In genomic region chr11:81328088-81328487, GRCm38 (mm10) we compare ENCODE assay signal across 25 mouse cellular contexts.
DNase-seq lines count a peak whose midpoint lies in the region; TF ChIP-seq lines count a peak whose summit lies in the region.
"Had no signal": no experiment of that assay in that cellular context is flagged by ENCODE, and none has a peak within 500 bp of the region (broad histone marks: within the 10 kb centered on the region; RNA-seq: fewer than 3 reads in every experiment).

No protein-coding gene starts in this region.

- no peaks in the 10 kb centered on the region for H3K79me2 ChIP-seq in C2C12 (ENCODE audit: control insufficient read depth, insufficient read depth)
- no peaks in the 10 kb centered on the region for H3K79me2 ChIP-seq in myocyte (ENCODE audit: control insufficient read depth, insufficient read depth)

- no peaks in the 10 kb centered on the region for H3K79me3 ChIP-seq in C2C12 (ENCODE audit: low read depth)

- H3K9me3 ChIP-seq in embryonic facial prominence, embryonic 10.5 days: no peaks in the 10 kb centered on the region
- H3K9me3 ChIP-seq: forebrain, embryonic 10.5 days; forebrain, embryonic 13.5 days; heart, embryonic 10.5 days; heart, embryonic 13.5 days had no signal

- DNase-seq in heart, adult 11 months: peak; percentile 78
- no peak for DNase-seq in heart, adult 8-10 months (ENCODE audit: low spot score)
- peak; percentile 19 for DNase-seq in lung, postnatal 10 days
- no peak for DNase-seq in lung, postnatal 14 days
- DNase-seq in embryonic facial prominence, embryonic 10.5 days (ENCODE audit: low spot score): no peak
- DNase-seq: adrenal gland, adult 2 months; adrenal gland, postnatal 14 days; B cell, adult 2 months; cerebellum, adult 11-12 months; cerebellum, adult 8-10 months; cerebellum, postnatal 10 days; cerebellum, postnatal 36 days; embryo, embryonic 11 days; gastrocnemius, postnatal 36 days; heart, adult 18-20 months; heart, postnatal 14 days; heart, postnatal 4 days had no signal

- no peaks in the 10 kb centered on the region for H3K4me1 ChIP-seq in embryonic facial prominence, embryonic 10.5 days
- H3K4me1 ChIP-seq: forebrain, embryonic 13.5 days; heart, embryonic 10.5 days; heart, embryonic 13.5 days had no signal

- no peak overlapping the region for H3K27ac ChIP-seq in embryonic facial prominence, embryonic 10.5 days (replicated peaks)
- H3K27ac ChIP-seq: forebrain, embryonic 10.5 days; forebrain, embryonic 13.5 days; heart, embryonic 10.5 days; heart, embryonic 13.5 days; hindbrain, embryonic 14.5 days; hindbrain, postnatal 0 days had no signal

- WGBS in embryonic facial prominence, embryonic 10.5 days: 90% methylated on average over 5 of the region's 5 CpGs

- H3K4me2 ChIP-seq in myocyte (ENCODE audit: low read depth): no peak overlapping the region
- H3K4me2 ChIP-seq: forebrain, embryonic 13.5 days; heart, embryonic 13.5 days; hindbrain, embryonic 14.5 days had no signal

- no peak overlapping the region for H3ac ChIP-seq in C2C12 (ENCODE audit: control insufficient read depth, insufficient read length, low read depth)
- no peak overlapping the region for H3ac ChIP-seq in myocyte (ENCODE audit: control insufficient read depth, insufficient read length)

- no peak for TF ChIP-seq POLR2A in myocyte (IDR thresholded peaks at IDR 0.05; ENCODE audit: insufficient read length, low read depth)

- H3K4me3 ChIP-seq in C2C12 (ENCODE audit: insufficient read depth, poor library complexity, severe bottlenecking) (no peak overlapping the region), myocyte (no peak overlapping the region)
- no peak overlapping the region for H3K4me3 ChIP-seq in embryonic facial prominence, embryonic 10.5 days
- H3K4me3 ChIP-seq: forebrain, embryonic 10.5 days; forebrain, embryonic 13.5 days; heart, embryonic 10.5 days; heart, embryonic 13.5 days had no signal

- no peaks in the 10 kb centered on the region for H3K27me3 ChIP-seq in C2C12 (ENCODE audit: control insufficient read depth, insufficient read depth, insufficient read length)
- no peaks in the 10 kb centered on the region for H3K27me3 ChIP-seq in myocyte (ENCODE audit: control insufficient read depth, insufficient read depth, insufficient read length)
- H3K27me3 ChIP-seq in embryonic facial prominence, embryonic 10.5 days (replicated peaks; ENCODE audit: low read depth, poor library complexity, severe bottlenecking): no peaks in the 10 kb centered on the region
- H3K27me3 ChIP-seq: forebrain, embryonic 13.5 days; heart, embryonic 13.5 days had no signal

- TF ChIP-seq CTCF in C2C12 (IDR thresholded peaks at IDR 0.05; ENCODE audit: control insufficient read depth, insufficient read depth, insufficient read length): no peak

- H3K36me3 ChIP-seq in C2C12 (ENCODE audit: control insufficient read depth, insufficient read depth): no peaks in the 10 kb centered on the region
- no peaks in the 10 kb centered on the region for H3K36me3 ChIP-seq in myocyte (ENCODE audit: control insufficient read depth, insufficient read depth)
- H3K36me3 ChIP-seq in embryonic facial prominence, embryonic 10.5 days (replicated peaks): no peaks in the 10 kb centered on the region
- H3K36me3 ChIP-seq: forebrain, embryonic 10.5 days; heart, embryonic 10.5 days; heart, embryonic 13.5 days had no signal

TF ChIP-seq in C2C12, 6 proteins besides CTCF, POLR2A, EP300 and RAD21:
- TF ChIP-seq MYOD1 (IDR thresholded peaks at IDR 0.05; ENCODE audit: control insufficient read depth, insufficient read length, low read depth) (peak; percentile 77), MYOG (IDR thresholded peaks at IDR 0.05; ENCODE audit: control insufficient read depth, extremely low read depth, insufficient read length) (no peak)

TF ChIP-seq in myocyte, 11 proteins besides CTCF, POLR2A, EP300 and RAD21:
- TF ChIP-seq E2F4 (IDR thresholded peaks at IDR 0.05; ENCODE audit: insufficient read depth) (no peak), TCF12 (IDR thresholded peaks at IDR 0.05; ENCODE audit: insufficient read depth, poor library complexity, severe bottlenecking) (no peak), MYOD1 (IDR thresholded peaks at IDR 0.05; ENCODE audit: control insufficient read depth in 1 of 3, insufficient read length in 2 of 3, low read depth in 2 of 3) (peak in 2 of 3 experiments; percentile 37 to 38), MYOG (IDR thresholded peaks at IDR 0.05; ENCODE audit: control insufficient read depth in 1 of 3, insufficient read depth in 1 of 3, insufficient read length in 2 of 3, low read depth in 2 of 3) (peak in 2 of 3 experiments; percentile 10 to 61), REST (IDR thresholded peaks at IDR 0.05; ENCODE audit: insufficient read depth, insufficient read length) (no peak)

Comparison
In these comparisons a context has a peak if more than half of its experiments do, and no peak if none do; other contexts are left out.
1. DNase-seq: peak in heart, adult 11 months (single experiment) and lung, postnatal 10 days (single experiment); none in heart, adult 8-10 months (single experiment), lung, postnatal 14 days (single experiment) and embryonic facial prominence, embryonic 10.5 days (single experiment).